Mouse (Mus musculus) MEL (cell line): ENCODE measurements at regions not wholly inside any gene's neighbourhood (a gene's known extent, or its start where the extent isn't known, plus 50 kb on each side); places are given as distances from the start of the nearest gene placed in this dataset.

Source experiments
- DNase-seq: peaks from one replicate; pipeline ENCODE4 v3.0.0; 2011; ENCODE audit warnings: low read depth, low spot score
- H3K27ac ChIP-seq: 2 replicates; pipeline ENCODE4 v1.5.1; 2012; ENCODE audit warnings: low read depth, mild to moderate bottlenecking, control low read depth, low read length, moderate library complexity; ENCODE audit not compliant: control insufficient read depth
- H3K27me3 ChIP-seq, 2 experiments: fragments of 150-350 bp in 1 of 2; sonication (generic) in 1 of 2; 2 replicates each; pipeline ENCODE4 v1.6.1; 2012; ENCODE audit warnings: low read length in 2 of 2, mild to moderate bottlenecking in 2 of 2, improper control_type of control experiment in 1 of 2, moderate library complexity in 1 of 2; ENCODE audit not compliant: insufficient read depth in 2 of 2, control insufficient read depth in 1 of 2
- H3K36me3 ChIP-seq, 2 experiments: 2 replicates each; pipeline ENCODE4 v1.6.1; 2012 to 2014; ENCODE audit warnings: low read length in 2 of 2, improper control_type of control experiment in 1 of 2, inconsistent platforms in 1 of 2, mild to moderate bottlenecking in 1 of 2; ENCODE audit not compliant: insufficient read depth in 2 of 2, control insufficient read depth in 1 of 2
- H3K4me1 ChIP-seq, 2 experiments: fragments of 150-350 bp in 1 of 2; sonication (generic) in 1 of 2; 2 replicates each; pipeline ENCODE4 v1.6.1; 2012; ENCODE audit warnings: low read length in 2 of 2, improper control_type of control experiment in 1 of 2, mild to moderate bottlenecking in 1 of 2; ENCODE audit not compliant: insufficient read depth in 2 of 2, control insufficient read depth in 1 of 2
- H3K4me3 ChIP-seq, 2 experiments: fragments of 150-350 bp in 1 of 2; sonication (generic) in 1 of 2; 2 replicates each; pipeline ENCODE4 v1.5.1; 2012; ENCODE audit warnings: low read depth in 2 of 2, low read length in 2 of 2, mild to moderate bottlenecking in 2 of 2, moderate library complexity in 2 of 2, control low read depth in 1 of 2, improper control_type of control experiment in 1 of 2; ENCODE audit not compliant: control insufficient read depth in 1 of 2, insufficient read depth in 1 of 2
- H3K79me2 ChIP-seq: 2 replicates; pipeline ENCODE4 v1.6.1; 2012; ENCODE audit warnings: mild to moderate bottlenecking, low read length, moderate library complexity; ENCODE audit not compliant: control insufficient read depth, poor library complexity, insufficient read depth
- H3K9ac ChIP-seq: 2 replicates; pipeline ENCODE4 v1.6.1; 2012; ENCODE audit warnings: low read depth, mild to moderate bottlenecking, control low read depth, low read length, moderate library complexity; ENCODE audit not compliant: control insufficient read depth, poor library complexity, severe bottlenecking
- H3K9me3 ChIP-seq: fragments of 150-350 bp; sonication (generic); replicated peaks from 2 replicates; pipeline ENCODE4 v1.6.1; 2012; ENCODE audit warnings: mild to moderate bottlenecking, low read length, improper control_type of control experiment, moderate library complexity; ENCODE audit not compliant: insufficient read depth
- CHD1 ChIP-seq: IDR thresholded peaks from 2 replicates; pipeline ENCODE4 v1.6.1; 2012; ENCODE audit warnings: low read depth, mild to moderate bottlenecking, inconsistent platforms, low read length, improper control_type of control experiment
- CTCF ChIP-seq, 3 experiments: IDR thresholded peaks in 2 of 3; conservative IDR thresholded peaks in 1 of 3; 2 replicates each; pipeline ENCODE4 v1.5.1; 2011 to 2012; ENCODE audit warnings: low read length in 3 of 3, low read depth in 2 of 3, mild to moderate bottlenecking in 2 of 3, improper control_type of control experiment in 1 of 3, inconsistent platforms in 1 of 3, mixed read lengths in 1 of 3, moderate library complexity in 1 of 3; ENCODE audit not compliant: control insufficient read depth in 1 of 3, insufficient read depth in 1 of 3, poor library complexity in 1 of 3, severe bottlenecking in 1 of 3
- E2F4 ChIP-seq: IDR thresholded peaks from 2 replicates; pipeline ENCODE4 v1.6.1; 2011; ENCODE audit warnings: low read depth, low read length, improper control_type of control experiment, borderline replicate concordance
- GABPA ChIP-seq: IDR thresholded peaks from 2 replicates; pipeline ENCODE4 v1.6.1; 2012; ENCODE audit warnings: low read depth, mild to moderate bottlenecking, inconsistent platforms, low read length, improper control_type of control experiment, moderate library complexity
- HCFC1 ChIP-seq: IDR thresholded peaks from 2 replicates; pipeline ENCODE4 v1.6.1; 2012; ENCODE audit warnings: low read depth, mild to moderate bottlenecking, inconsistent platforms, low read length, improper control_type of control experiment, moderate library complexity
- JUND ChIP-seq: IDR thresholded peaks from 2 replicates; pipeline ENCODE4 v1.6.1; 2011; ENCODE audit warnings: low read depth, mild to moderate bottlenecking, improper control_type of control experiment, low read length
- KAT2A ChIP-seq: conservative IDR thresholded peaks from 2 replicates; pipeline ENCODE4 v1.6.1; 2012; ENCODE audit warnings: low read depth, low read length, improper control_type of control experiment, inconsistent platforms
- MAX ChIP-seq: IDR thresholded peaks from 2 replicates; pipeline ENCODE4 v1.6.1; 2011; ENCODE audit warnings: low read length, improper control_type of control experiment
- MAZ ChIP-seq: IDR thresholded peaks from 2 replicates; pipeline ENCODE4 v1.6.1; 2012; ENCODE audit warnings: low read depth, mild to moderate bottlenecking, inconsistent platforms, low read length, improper control_type of control experiment
- MEF2A ChIP-seq: IDR thresholded peaks from 2 replicates; pipeline ENCODE4 v1.6.1; 2014; ENCODE audit warnings: low read depth, mild to moderate bottlenecking, inconsistent platforms, low read length, improper control_type of control experiment; ENCODE audit not compliant: poor library complexity, insufficient replicate concordance, severe bottlenecking; ENCODE audit errors: extremely low read depth
- NRF1 ChIP-seq: IDR thresholded peaks from 2 replicates; pipeline ENCODE4 v1.6.1; 2014; ENCODE audit warnings: low read depth, mild to moderate bottlenecking, inconsistent platforms, low read length, improper control_type of control experiment, moderate library complexity; ENCODE audit not compliant: poor library complexity, insufficient read depth, severe bottlenecking
- POLR2A ChIP-seq, 2 experiments: IDR thresholded peaks; 2 replicates each; pipeline ENCODE4 v1.6.1; 2011 to 2012; ENCODE audit warnings: low read length in 2 of 2, mild to moderate bottlenecking in 2 of 2, control low read depth in 1 of 2, improper control_type of control experiment in 1 of 2, low read depth in 1 of 2, moderate library complexity in 1 of 2; ENCODE audit not compliant: control insufficient read depth in 1 of 2, insufficient read depth in 1 of 2, poor library complexity in 1 of 2
- POLR2AphosphoS2 ChIP-seq: IDR thresholded peaks from 2 replicates; pipeline ENCODE4 v1.6.1; 2011; ENCODE audit warnings: low read length, improper control_type of control experiment
- RAD21 ChIP-seq: IDR thresholded peaks from 2 replicates; pipeline ENCODE4 v1.6.1; 2011; ENCODE audit warnings: mild to moderate bottlenecking, low read depth, low read length, improper control_type of control experiment
- SIN3A ChIP-seq: IDR thresholded peaks from 2 replicates; pipeline ENCODE4 v1.6.1; 2012; ENCODE audit warnings: low read length, improper control_type of control experiment, inconsistent platforms
- SMC3 ChIP-seq: IDR thresholded peaks from 2 replicates; pipeline ENCODE4 v1.6.1; 2011; ENCODE audit warnings: low read depth, low read length, improper control_type of control experiment
- TAL1 ChIP-seq: IDR thresholded peaks from 2 replicates; pipeline ENCODE4 v1.6.1; 2012; ENCODE audit warnings: mild to moderate bottlenecking, inconsistent platforms, low read length, moderate library complexity, mixed read lengths
- TCF12 ChIP-seq: IDR thresholded peaks from 2 replicates; pipeline ENCODE4 v1.6.1; 2014; ENCODE audit warnings: low read depth, mild to moderate bottlenecking, inconsistent platforms, low read length, improper control_type of control experiment, moderate library complexity
- USF1 ChIP-seq: IDR thresholded peaks from 2 replicates; pipeline ENCODE4 v1.6.1; 2014; ENCODE audit warnings: low read depth, mild to moderate bottlenecking, inconsistent platforms, low read length, improper control_type of control experiment, moderate library complexity
- ZC3H11A ChIP-seq: IDR thresholded peaks from 2 replicates; pipeline ENCODE4 v1.6.1; 2012; ENCODE audit warnings: low read depth, mild to moderate bottlenecking, inconsistent platforms, low read length, improper control_type of control experiment
- ZKSCAN1 ChIP-seq: IDR thresholded peaks from 2 replicates; pipeline ENCODE4 v1.6.1; 2012; ENCODE audit warnings: low read depth, mild to moderate bottlenecking, inconsistent platforms, low read length, improper control_type of control experiment, moderate library complexity
- ZNF384 ChIP-seq: IDR thresholded peaks from 2 replicates; pipeline ENCODE4 v1.6.1; 2012; ENCODE audit warnings: low read depth, mild to moderate bottlenecking, inconsistent platforms, low read length, improper control_type of control experiment

DNA sequence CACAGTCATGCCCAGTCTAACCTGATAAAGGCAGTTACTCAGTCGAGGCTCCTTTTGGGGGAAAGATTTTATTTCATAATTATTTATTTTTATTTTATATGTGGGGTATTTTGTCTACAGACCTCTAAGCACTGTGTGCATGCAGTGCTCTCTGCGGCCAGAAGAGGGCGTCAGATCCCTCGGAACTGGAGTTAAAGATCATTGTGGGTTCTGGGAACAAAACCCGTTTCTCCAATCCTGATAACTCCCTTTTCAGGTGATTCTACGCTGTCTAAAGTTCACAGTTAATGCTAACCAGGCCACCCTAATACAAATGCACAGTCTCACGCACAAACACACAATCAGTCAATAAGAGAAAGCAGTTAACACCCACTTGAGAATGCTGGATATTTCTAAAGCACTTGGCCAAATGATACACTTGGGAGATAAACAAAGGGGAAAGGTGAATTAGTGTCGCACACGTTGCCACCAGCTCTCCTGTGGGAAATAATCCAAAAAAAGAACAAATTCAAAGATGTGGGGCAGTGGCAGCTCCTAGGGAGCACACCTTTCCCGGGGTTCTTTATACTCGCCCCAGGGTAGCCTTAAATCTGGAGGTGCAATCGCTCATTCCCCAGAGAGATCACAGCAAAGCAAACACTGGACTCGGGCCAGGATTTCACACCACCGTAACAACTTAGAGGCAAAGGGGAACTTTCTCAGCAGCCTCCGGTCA lies 281.9 kb upstream of the Jmjd1c start:
- TF ChIP-seq USF1 (no peak), E2F4 (no peak), CTCF (IDR thresholded peaks at IDR 0.05 in 2 of 3, conservative IDR thresholded peaks at IDR 0.05 in 1 of 3; ENCODE audit: control insufficient read depth in 1 of 3, insufficient read depth in 1 of 3, low read depth in 2 of 3, low read length in 3 of 3, poor library complexity in 1 of 3, severe bottlenecking in 1 of 3) (peak in 1 of 3 experiments; percentile 8; a peak in 1 of 6 replicates)
- no peak for DNase-seq
- Histone ChIP-seq H3K9ac (no peak overlapping the region), H3K4me1 (no peaks in the 10 kb centered on the region), H3K27ac (no peak overlapping the region), H3K27me3 (no peaks in the 10 kb centered on the region), H3K36me3 (no peaks in the 10 kb centered on the region), H3K9me3 (no peaks in the 10 kb centered on the region), H3K4me3 (no peak overlapping the region), H3K79me2 (no peaks in the 10 kb centered on the region)

DNA sequence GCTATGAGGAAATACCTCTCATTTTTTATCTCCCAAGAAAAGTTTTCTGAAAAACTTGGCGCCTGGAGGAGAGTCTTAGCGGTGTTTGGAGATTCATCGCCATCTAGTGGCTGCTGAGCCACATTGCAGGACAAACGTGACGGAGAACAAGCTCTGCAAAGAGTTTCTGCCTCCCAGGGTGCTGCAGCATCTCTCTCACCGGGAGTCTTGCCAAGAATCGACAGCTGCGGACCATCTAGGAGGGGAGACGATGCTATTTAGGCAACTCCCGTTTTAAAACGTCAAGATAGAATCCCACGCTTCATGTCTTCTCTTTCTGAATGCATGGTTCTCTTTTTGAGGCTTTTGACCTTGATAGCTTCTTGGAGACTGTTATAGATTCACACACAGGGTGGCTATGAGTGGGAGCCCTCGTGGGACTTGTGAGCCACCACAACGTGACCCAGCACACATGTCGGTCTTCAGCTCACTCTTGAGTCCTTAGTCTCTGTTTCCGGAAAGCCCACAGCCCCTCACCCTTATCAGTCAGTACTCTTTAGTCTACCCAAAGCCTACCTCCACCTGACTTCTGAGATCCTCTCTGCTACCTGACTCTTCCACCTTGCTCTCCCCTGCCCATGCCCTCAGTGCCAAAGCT lies 281.2 kb upstream of the Jmjd1c start:
- TF ChIP-seq CTCF (IDR thresholded peaks at IDR 0.05 in 2 of 3, conservative IDR thresholded peaks at IDR 0.05 in 1 of 3; ENCODE audit: control insufficient read depth in 1 of 3, insufficient read depth in 1 of 3, low read depth in 2 of 3, low read length in 3 of 3, poor library complexity in 1 of 3, severe bottlenecking in 1 of 3) = peak; percentile 65 to 77 (median 70)
- TF ChIP-seq SMC3 = peak; percentile 64
- peak; percentile 67 for TF ChIP-seq RAD21
- no peak for TF ChIP-seq MEF2A
- no peak for TF ChIP-seq POLR2AphosphoS2
- no peak for TF ChIP-seq GABPA
- no peak for TF ChIP-seq MAZ
- no peak for TF ChIP-seq SIN3A
- TF ChIP-seq ZC3H11A = peak; percentile 44
- no peak for TF ChIP-seq MAX
- no peak for TF ChIP-seq ZNF384
- H3K9ac ChIP-seq = no peak overlapping the region
- DNase-seq = peak; percentile 63
- no peaks in the 10 kb centered on the region for H3K36me3 ChIP-seq
- H3K9me3 ChIP-seq = no peaks in the 10 kb centered on the region
- no peak overlapping the region for H3K27ac ChIP-seq
- H3K4me3 ChIP-seq = no peak overlapping the region
- H3K79me2 ChIP-seq = no peaks in the 10 kb centered on the region
- no peaks in the 10 kb centered on the region for H3K27me3 ChIP-seq
- H3K4me1 ChIP-seq = no peaks in the 10 kb centered on the region

DNA sequence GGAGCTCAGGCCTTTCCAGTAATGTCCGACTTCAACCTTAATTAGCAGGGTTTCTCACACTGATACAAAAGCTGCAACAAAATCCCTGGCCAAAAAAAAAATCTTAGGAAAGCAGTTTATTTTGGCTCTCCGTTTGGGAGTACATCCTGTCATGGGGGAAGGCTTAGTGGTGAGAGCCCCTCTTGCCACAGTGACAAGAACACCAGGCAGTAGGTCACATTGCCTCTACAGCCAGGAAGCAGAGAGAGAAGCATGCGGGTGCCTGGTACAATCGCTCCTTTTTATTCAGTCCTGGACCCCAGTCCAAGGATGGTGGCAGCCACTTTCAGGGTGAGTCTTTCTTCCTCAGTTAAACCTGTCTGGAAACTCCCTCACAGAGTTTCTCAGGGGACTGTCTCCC lies 280.0 kb upstream of the Jmjd1c start:
- no peaks in the 10 kb centered on the region for H3K36me3 ChIP-seq
- H3K79me2 ChIP-seq = no peaks in the 10 kb centered on the region
- no peak for DNase-seq
- H3K27ac ChIP-seq = no peak overlapping the region
- H3K27me3 ChIP-seq = no peaks in the 10 kb centered on the region
- no peak overlapping the region for H3K4me3 ChIP-seq
- no peaks in the 10 kb centered on the region for H3K9me3 ChIP-seq
- H3K4me1 ChIP-seq = no peaks in the 10 kb centered on the region
- no peak for TF ChIP-seq NRF1
- TF ChIP-seq KAT2A = no peak
- no peak for TF ChIP-seq TAL1
- no peak for TF ChIP-seq POLR2A (IDR thresholded peaks at IDR 0.05; ENCODE audit: control insufficient read depth in 1 of 2, insufficient read depth in 1 of 2, low read depth in 1 of 2, low read length in 2 of 2, poor library complexity in 1 of 2)
- no peak for TF ChIP-seq JUND
- TF ChIP-seq GABPA = no peak
- no peak for TF ChIP-seq TCF12
- no peak for TF ChIP-seq ZKSCAN1
- TF ChIP-seq HCFC1 = no peak
- no peak for TF ChIP-seq E2F4
- no peak for TF ChIP-seq CHD1
- no peak overlapping the region for H3K9ac ChIP-seq
